Mouse (Mus musculus) cerebellum, adult 8-10 months (tissue): ENCODE results near the gene Car8.

Experiments
- DNase-seq: peaks from one replicate; pipeline ENCODE4 v3.0.0; 2022

Car8 gene

DNA sequence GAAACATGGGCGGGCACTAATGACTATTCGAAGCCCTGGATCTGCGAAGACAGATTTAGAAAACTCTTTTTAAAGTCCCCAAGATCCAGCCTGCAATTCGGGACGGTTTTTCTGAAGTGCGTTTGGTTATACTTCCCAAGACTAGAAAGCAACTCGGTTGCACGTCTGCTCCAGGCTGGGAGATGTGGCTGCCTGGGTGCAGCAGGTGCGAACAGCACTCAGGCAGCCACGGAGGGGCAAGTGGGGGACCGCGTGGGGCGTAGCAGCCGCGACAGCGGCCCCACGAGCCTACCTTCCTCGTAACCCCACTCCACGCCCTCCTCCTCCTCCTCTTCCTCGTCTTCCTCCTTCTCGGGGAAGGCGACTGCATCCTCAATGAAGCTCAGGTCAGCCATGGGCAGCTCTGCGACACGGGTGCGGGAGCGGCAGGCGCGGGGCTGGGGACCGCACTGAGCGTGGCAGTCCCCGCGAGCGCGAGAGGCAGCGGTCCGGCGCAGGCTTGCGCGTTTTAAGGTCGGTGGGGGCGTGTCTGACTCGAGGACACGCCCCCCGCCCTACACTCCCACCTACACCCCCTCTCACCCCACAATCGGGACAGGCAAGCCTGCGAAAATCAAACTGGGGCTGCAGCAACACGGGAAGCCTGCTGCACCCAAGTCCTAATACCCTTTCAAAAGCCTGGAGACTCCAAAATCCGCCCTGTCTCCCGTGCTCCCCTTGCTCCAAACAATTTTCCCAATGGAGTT, at the start of gene Car8:
Gene Car8, minus strand, starts transcription at position 482 of the 746 bp plus-strand sequence.
- no peak for DNase-seq

DNA sequence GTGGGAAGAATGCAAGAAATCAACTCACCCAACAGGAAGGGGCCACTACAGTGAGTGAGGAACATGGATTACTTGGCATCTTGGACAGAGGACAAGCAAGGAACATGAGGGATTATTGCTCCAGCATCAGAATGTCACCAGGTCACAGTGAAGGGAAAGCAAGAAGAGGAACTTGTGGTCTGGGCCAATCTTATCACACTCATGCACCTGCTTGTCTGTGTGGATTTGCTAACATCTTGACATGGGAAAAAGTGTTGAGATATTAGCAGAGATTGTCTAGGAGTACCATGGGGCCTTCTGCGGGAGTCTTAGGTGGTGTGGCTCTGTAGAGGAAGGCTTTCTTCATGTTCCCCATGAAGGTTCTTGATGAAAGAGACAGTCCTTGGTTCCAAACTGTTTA, 46.1 kb upstream of the Car8 start:
- no peak for DNase-seq

GRCm38 (mm10) chr4:8278159-8278558, 39.3 kb upstream of the Car8 start:
- no peak for DNase-seq

DNA sequence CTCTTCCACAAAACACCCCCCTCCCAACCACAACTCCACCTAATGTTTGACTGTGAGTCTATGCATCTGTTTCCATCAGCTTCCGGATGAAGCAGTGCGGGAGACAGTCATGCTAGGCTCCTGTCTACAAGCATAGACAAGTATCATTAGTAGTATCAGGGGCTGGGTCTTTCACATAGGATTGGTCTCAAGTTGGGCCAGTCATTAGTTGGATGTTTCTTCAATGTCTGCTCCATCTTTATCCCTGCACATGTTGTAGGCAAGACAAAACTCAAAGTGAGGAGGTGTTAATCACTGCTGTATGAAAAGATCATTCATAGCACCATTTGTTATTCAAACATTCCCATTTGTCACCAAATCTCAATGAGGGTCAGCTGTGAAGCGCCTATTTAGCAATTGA, 11.0 kb upstream of the Car8 start:
- no peak for DNase-seq

DNA sequence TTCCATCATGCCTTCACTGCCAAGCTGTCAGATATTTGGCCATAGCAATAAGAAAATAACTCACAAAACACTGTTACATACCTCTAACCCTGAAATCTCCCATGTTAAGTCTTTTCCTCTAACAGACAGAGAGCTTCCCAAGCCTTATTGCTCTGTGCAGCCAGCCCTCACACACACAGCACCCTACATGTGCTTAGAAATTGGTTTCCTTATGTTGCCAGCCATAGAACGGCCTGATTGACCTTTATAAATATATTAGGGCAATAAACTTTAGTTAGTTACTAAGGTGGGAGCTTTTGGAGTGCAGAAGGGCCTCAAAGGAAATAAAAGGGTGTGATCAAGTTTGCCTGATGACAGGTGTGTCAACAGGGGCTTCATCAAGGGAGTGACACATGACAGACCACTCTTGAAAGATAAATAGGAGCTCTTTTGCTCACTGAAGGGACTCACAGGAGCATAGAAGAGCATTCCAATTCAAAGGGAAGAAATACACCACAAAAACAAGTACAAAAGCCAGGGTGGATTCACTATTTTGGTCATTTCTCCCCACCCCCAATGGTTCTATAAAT, 6.7 kb upstream of the Car8 start:
- no peak for DNase-seq

DNA sequence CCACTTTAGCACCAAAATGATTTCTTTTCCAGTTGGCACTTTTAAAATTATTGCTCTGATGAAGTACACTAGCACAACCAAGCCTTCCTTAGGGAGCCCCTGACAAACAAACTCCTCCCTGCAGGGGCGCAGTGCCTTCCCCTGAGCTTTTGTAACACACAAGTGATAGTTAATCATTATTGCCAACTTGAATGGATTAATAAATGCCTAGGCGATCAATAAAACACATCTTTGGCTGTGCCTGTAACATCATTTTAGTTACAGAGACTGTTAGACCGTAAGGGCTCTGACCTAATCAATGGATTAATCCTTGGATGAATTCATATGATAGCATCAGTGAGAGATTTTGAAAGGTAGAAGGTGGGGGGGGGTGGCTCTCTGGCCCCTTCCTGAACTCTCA, 6.2 kb upstream of the Car8 start:
- no peak for DNase-seq

GRCm38 (mm10) chr4:8239699-8240098, 858 bp upstream of the Car8 start:
- no peak for DNase-seq

DNA sequence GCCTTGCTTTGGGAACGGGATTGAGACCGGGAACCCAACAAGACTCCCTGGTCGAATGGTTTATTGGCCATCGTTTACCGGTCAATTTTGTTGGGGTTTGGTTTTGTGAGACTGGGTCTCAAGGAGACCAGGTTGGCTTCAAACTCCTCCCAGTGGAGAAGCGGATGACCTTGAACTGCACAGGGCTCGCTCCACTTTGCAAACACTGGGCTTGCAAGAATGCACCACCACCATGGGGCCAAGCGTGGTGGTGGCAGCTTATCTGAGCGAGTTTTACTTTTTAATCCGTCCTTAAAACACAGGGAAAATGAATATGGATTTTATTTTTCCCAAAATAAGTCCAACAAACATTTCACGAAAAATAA, 447 bp upstream of the Car8 start:
- DNase-seq, result no peak

- no peak for DNase-seq
Observed at GRCm38 (mm10) chr4:8232393-8233111, 6.3 kb downstream of the Car8 start.

DNA sequence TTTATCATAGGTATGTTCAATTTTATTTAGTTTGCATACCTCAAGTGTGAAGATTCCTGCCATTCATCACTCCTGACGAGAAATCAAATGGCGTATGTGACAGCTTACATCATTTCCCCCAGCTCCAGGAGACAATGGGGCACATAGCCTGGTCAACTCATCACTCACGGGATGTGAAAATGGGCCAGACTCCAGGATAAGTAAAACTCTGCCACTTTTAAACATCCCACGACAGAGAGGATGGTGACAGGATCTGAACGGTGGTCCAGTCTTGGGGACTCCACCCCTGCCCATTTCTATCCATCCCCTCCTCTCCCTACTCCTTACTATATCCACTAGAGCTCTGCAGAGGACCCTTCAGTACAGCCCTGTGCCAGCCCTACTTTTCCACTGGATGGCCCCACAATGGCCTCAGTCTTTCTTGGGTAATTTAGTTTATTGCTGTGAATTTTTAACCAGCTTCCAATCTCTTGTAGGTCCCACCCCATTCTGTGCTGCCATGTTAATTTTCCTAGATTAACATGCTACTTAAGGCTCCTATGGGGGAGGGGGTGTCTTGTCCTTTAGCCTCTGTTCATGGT, 7.5 kb downstream of the Car8 start:
- no peak for DNase-seq

GRCm38 (mm10) chr4:8229661-8230298, 9.1 kb downstream of the Car8 start:
- no peak for DNase-seq

- no peak for DNase-seq
Observed at GRCm38 (mm10) chr4:8218941-8219340, 19.9 kb downstream of the Car8 start.

DNA sequence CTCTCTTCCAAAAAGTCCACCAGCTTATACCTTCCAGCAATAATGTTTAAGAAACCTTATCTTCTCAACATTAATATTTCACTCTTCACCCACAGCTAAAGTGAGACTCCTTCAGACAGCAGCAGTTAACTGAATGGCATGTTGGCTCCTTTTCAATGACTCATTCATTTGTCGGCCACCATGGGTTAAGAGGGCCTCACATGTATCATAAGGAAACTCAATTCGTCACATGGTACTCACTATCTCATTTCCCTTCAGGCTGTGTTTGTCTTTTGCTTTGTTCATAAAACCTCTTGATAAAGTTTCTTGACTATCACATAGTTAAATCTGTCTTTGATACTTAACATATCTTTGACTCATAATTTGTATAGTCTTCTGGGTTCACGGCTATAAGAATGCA, 20.8 kb downstream of the Car8 start:
- no peak for DNase-seq

DNA sequence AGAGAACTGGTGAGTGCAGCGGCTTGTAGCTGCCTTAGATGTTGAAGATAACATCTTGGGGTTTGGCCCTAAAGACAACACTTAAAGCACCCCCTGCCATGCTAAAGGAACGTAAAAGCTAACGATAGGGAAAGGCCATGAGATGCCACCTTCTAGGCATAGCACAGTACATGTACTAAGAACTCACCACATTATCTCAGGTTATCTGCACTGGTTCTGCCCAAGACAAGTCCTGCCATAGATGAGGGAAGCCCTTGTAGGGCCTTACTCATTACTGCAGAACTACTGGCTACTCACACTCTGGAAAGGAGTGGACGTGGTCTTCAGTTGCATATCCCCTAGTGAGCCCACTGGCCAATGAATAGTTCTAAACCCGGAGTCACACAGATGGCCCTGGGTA, 21.6 kb downstream of the Car8 start:
- DNase-seq, result no peak

DNA sequence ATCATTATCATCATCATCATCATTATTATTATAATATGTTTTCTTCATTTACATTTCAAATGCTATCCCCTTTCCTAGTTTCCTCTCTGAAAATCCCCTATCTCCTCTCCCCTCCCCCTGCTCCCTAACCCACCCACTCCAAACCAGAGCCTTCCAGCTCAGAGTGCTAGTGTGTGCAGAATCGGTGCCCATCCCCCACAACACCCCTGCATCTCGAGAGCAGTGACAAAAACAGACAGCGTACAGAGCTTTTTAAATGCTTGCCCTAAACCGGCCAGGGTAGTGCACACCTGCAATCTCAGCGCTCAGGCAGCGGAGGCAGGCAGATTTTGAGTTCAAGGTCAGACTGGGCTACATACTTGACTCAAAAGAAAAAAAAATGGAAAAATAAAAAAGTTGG, 22.3 kb downstream of the Car8 start:
- no peak for DNase-seq

GRCm38 (mm10) chr4:8213661-8214060, 25.2 kb downstream of the Car8 start:
- DNase-seq, result no peak

DNA sequence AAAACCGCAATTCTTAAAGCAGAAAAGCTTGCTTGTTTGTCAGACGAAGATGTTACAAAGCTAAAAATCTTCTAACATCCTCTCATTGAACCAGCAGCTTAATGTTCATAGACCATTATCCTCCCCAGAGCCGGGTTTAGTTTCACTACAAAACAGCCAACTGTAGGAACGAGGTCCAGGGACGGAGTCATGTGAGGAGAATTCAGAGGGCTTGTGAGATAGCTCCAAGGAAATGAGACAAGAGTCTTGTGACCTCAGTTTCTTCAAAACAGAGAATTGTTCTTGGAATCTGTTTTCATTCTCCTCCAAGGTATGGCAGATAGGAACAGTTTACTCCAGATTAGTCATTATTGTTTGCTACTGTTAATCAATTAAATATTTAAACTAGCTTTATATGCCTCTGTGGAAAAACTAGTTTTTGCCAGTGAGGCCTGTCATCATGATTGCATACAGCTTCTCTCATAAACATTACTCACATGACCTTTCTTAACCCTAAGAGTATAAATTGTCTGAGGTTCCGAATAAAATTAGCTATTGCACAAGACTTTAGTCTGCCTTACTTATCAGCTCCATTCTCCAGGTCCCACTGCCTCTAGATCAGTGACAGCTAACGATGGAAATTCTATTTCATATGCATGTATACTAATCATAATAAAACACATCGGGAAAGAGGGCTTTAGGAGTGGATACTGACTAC, 25.8 kb downstream of the Car8 start:
- no peak for DNase-seq

- no peak for DNase-seq
Observed at GRCm38 (mm10) chr4:8210452-8210851, 28.4 kb downstream of the Car8 start.

DNA sequence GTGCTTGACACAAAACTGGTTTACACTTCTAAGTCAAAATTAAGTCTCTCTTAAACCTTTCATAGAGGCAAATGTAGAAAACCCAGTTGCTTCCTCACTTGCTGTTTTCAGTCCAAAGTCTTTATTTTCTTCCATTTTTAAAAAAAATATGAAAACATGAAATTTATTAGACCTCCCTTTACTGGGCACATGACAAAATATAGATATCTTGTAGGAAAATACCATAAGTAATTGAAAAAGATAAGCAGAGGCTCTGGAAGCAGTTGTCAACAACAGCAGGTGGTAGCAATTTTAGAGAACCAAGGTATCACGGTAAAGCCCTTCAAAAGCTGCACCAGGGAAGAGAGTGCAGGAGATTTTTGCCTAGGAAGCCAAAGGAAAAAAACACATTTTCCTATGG, 30.9 kb downstream of the Car8 start:
- no peak for DNase-seq

DNA sequence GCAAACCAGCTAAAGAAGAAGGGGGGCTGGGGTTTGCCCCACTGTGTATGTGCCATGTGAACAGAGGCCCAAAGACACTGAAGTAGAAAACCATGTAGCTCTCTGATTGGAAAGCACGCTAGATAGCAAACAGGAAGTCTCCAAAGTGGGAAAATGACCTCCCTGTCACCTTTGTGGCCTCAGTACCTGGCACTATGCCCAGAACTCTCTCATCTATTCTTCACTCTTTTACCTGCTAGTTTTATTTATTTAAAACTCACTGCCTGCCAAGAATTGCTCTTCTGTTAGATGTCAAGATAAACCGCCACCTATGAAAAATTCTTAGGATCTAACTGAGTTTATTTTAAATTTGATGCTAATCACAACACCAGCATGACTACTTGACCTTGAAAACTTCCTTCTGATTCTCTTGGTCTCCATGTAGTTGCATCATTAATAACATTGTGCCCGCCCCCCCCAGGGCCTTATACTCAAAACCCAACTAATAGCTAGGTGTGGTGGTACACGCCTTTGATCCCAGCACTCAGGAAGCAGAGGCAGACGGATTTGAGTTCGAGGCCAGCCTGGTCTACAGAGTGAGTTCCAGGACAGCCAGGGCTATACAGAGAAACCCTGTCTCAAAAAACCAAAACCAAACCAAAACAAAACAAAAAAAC, 31.8 kb downstream of the Car8 start:
- no peak for DNase-seq

- no peak for DNase-seq
Observed at GRCm38 (mm10) chr4:8205089-8205649, 33.7 kb downstream of the Car8 start.

- no peak for DNase-seq
Observed at GRCm38 (mm10) chr4:8203367-8203766, 35.5 kb downstream of the Car8 start.
